Mouse (Mus musculus) midbrain, embryonic 15.5 days (tissue): ENCODE results near the gene Aqr. TPM values are rescaled to one million over a fixed set of nuclear protein-coding genes. Genes with fewer than 3 reads are reported as not detected.
"Not testable (repeated sequence)": the region's sequence is repeated elsewhere in the genome, so short reads cannot be mapped to it uniquely, and the experiment has no call there.

Experiments used
- ATAC-seq: fragments of 200-750 bp; cut with Nextera tagmentation; replicated peaks from 2 replicates; pipeline ENCODE4 v1.8.0; 2017; ENCODE audit warnings: moderate TSS enrichment
- H3K27ac ChIP-seq: fragments of 300-500 bp; sonication (generic); 2 replicates; pipeline ENCODE4 v1.5.1; 2015; ENCODE audit warnings: mild to moderate bottlenecking, inconsistent platforms
- H3K27me3 ChIP-seq: fragments of 300-500 bp; sonication (generic); replicated peaks from 2 replicates; pipeline ENCODE4 v1.6.1; 2015; ENCODE audit warnings: inconsistent platforms
- H3K36me3 ChIP-seq: fragments of 300-500 bp; sonication (generic); replicated peaks from 2 replicates; pipeline ENCODE4 v1.6.1; 2015; ENCODE audit warnings: inconsistent platforms
- H3K4me1 ChIP-seq: fragments of 300-500 bp; sonication (generic); 2 replicates; pipeline ENCODE4 v1.6.1; 2015; ENCODE audit warnings: inconsistent platforms
- H3K4me2 ChIP-seq: fragments of 300-500 bp; sonication (generic); 2 replicates; pipeline ENCODE4 v1.6.1; 2015; ENCODE audit warnings: inconsistent platforms, mild to moderate bottlenecking, moderate library complexity
- H3K4me3 ChIP-seq: fragments of 300-500 bp; sonication (generic); 2 replicates; pipeline ENCODE4 v1.5.1; 2015; ENCODE audit warnings: mild to moderate bottlenecking, inconsistent platforms
- H3K9ac ChIP-seq: fragments of 300-500 bp; sonication (generic); 2 replicates; pipeline ENCODE4 v1.6.1; 2015; ENCODE audit warnings: mild to moderate bottlenecking, inconsistent platforms
- H3K9me3 ChIP-seq: fragments of 300-500 bp; sonication (generic); 2 replicates; pipeline ENCODE4 v1.6.1; 2016; ENCODE audit warnings: inconsistent platforms
- WGBS: fragments of 180-500 bp; shearing (Covaris S2); methylation state at CpG from one replicate; pipeline ENCODE4 v1.1.7; 2015; ENCODE audit warnings: mixed read lengths; 5-methylcytosine and 5-hydroxymethylcytosine counted together
- polyA plus RNA-seq: library from polyadenylated mRNA; unstranded; fragments of >200 nt; fragmentation: Nextera tagmentation; extraction: Ambion mirVana; gene quantifications from 2 replicates; pipeline ENCODE4 v1.2.1, GENCODE M21; 2015

Aqr gene
- 35.5 and 36.0 TPM in 2 replicates for polyA plus RNA-seq

- not testable (repeated sequence) for H3K27ac ChIP-seq, H3K4me3 ChIP-seq, H3K27me3 ChIP-seq, ATAC-seq, H3K36me3 ChIP-seq, H3K4me1 ChIP-seq, H3K9me3 ChIP-seq, H3K9ac ChIP-seq, H3K4me2 ChIP-seq
- 83% methylated on average over 1 of the region's 6 CpGs for WGBS
Measured at GRCm38 (mm10) chr2:114186924-114187323, at the start of gene Aqr. Aqr (minus strand) TSS chr2:114187024.

- H3K4me3 ChIP-seq: no peak overlapping the region
- no peak overlapping the region for H3K27ac ChIP-seq
- H3K36me3 ChIP-seq: no peaks in the 10 kb centered on the region
- no peaks in the 10 kb centered on the region for H3K4me1 ChIP-seq
- WGBS: 88% methylated on average over 1 of the region's 1 CpGs
- no peak overlapping the region for H3K4me2 ChIP-seq
- no peaks in the 10 kb centered on the region for H3K9me3 ChIP-seq
- no peak overlapping the region for H3K9ac ChIP-seq
- ATAC-seq: no peak
- H3K27me3 ChIP-seq: no peaks in the 10 kb centered on the region
Measured at GRCm38 (mm10) chr2:114236566-114236965, 49.7 kb upstream of the Aqr start.

- no peaks in the 10 kb centered on the region for H3K36me3 ChIP-seq
Measured at GRCm38 (mm10) chr2:114235584-114235983, 48.8 kb upstream of the Aqr start.

GRCm38 (mm10) chr2:114231248-114231647 lies 44.4 kb upstream of the Aqr start:
- Histone ChIP-seq H3K4me3 (no peak overlapping the region), H3K9ac (no peak overlapping the region), H3K27me3 (no peaks in the 10 kb centered on the region), H3K36me3 (no peaks in the 10 kb centered on the region), H3K9me3 (no peaks in the 10 kb centered on the region), H3K27ac (no peak overlapping the region), H3K4me1 (no peaks in the 10 kb centered on the region), H3K4me2 (no peak overlapping the region)
- 79% methylated on average over 2 of the region's 2 CpGs for WGBS
- no peak for ATAC-seq

More at GRCm38 (mm10) chr2:114235584-114235983, 48.8 kb upstream of the Aqr start:
- Histone ChIP-seq H3K4me2 (no peak overlapping the region), H3K27ac (no peak overlapping the region), H3K9ac (no peak overlapping the region), H3K27me3 (no peaks in the 10 kb centered on the region), H3K4me3 (no peak overlapping the region), H3K4me1 (no peaks in the 10 kb centered on the region), H3K9me3 (no peaks in the 10 kb centered on the region)
- no peak for ATAC-seq
- WGBS: 87% methylated on average over 3 of the region's 3 CpGs

- Histone ChIP-seq H3K9ac (no peak overlapping the region), H3K27me3 (no peaks in the 10 kb centered on the region), H3K27ac (no peak overlapping the region), H3K9me3 (no peaks in the 10 kb centered on the region), H3K4me3 (no peak overlapping the region), H3K4me2 (no peak overlapping the region), H3K36me3 (no peaks in the 10 kb centered on the region), H3K4me1 (no peaks in the 10 kb centered on the region)
- ATAC-seq: no peak
- WGBS: 90% methylated on average over 2 of the region's 2 CpGs
Measured at GRCm38 (mm10) chr2:114228672-114229071, 41.8 kb upstream of the Aqr start.

GRCm38 (mm10) chr2:114205036-114205435 lies 18.2 kb upstream of the Aqr start:
- 68% methylated on average over 6 of the region's 6 CpGs for WGBS

GRCm38 (mm10) chr2:114201574-114201973 lies 14.8 kb upstream of the Aqr start:
- ATAC-seq: peak; percentile 63
- Histone ChIP-seq H3K4me3 (peak overlapping the region; percentile 61), H3K4me2 (peak overlapping the region; percentile 74), H3K4me1 (peaks cover 20% of the 10 kb centered on the region), H3K9ac (peak overlapping the region; percentile 80), H3K27me3 (no peaks in the 10 kb centered on the region), H3K27ac (peak overlapping the region; percentile 68), H3K36me3 (0 out of 2 replicates have a peak, but pooled peaks cover under 1% of the 10 kb centered on the region), H3K9me3 (no peaks in the 10 kb centered on the region)
- WGBS: 32% methylated on average over 4 of the region's 4 CpGs

More at GRCm38 (mm10) chr2:114205036-114205435, 18.2 kb upstream of the Aqr start:
- Histone ChIP-seq H3K27ac (no peak overlapping the region), H3K27me3 (no peaks in the 10 kb centered on the region), H3K4me2 (no peak overlapping the region), H3K4me1 (peaks cover 12% of the 10 kb centered on the region), H3K9me3 (no peaks in the 10 kb centered on the region), H3K36me3 (no peaks in the 10 kb centered on the region), H3K4me3 (no peak overlapping the region), H3K9ac (no peak overlapping the region)
- ATAC-seq: no peak

- H3K9me3 ChIP-seq: no peaks in the 10 kb centered on the region
- ATAC-seq: peak; percentile 98
- H3K27ac ChIP-seq: peak within 1 kb of the TSS; percentile 68
- peak within 1 kb of the TSS; percentile 61 for H3K4me3 ChIP-seq
- H3K9ac ChIP-seq: peak within 1 kb of the TSS; percentile 80
- no peaks in the 10 kb centered on the region for H3K27me3 ChIP-seq
- peak within 1 kb of the TSS; percentile 74 for H3K4me2 ChIP-seq
- under 1% methylated on average over 36 of the region's 36 CpGs for WGBS
- peaks cover 6% of the 10 kb centered on the region; the same call in 1 of the 2 replicates for H3K36me3 ChIP-seq
- H3K4me1 ChIP-seq: peaks cover 20% of the 10 kb centered on the region
Measured at GRCm38 (mm10) chr2:114200932-114201559, 14.2 kb upstream of the Aqr start, which contains the start of gene Zfp770. Zfp770 (minus strand) TSS chr2:114201469.

- H3K36me3 ChIP-seq: peaks cover 13% of the 10 kb centered on the region; the same call in 1 of the 2 replicates
- no peak overlapping the region for H3K4me2 ChIP-seq
- no peaks in the 10 kb centered on the region for H3K27me3 ChIP-seq
- WGBS: 80% methylated on average over 5 of the region's 5 CpGs
- peaks cover 14% of the 10 kb centered on the region for H3K4me1 ChIP-seq
- H3K9ac ChIP-seq: no peak overlapping the region
- no peak overlapping the region for H3K4me3 ChIP-seq
- no peaks in the 10 kb centered on the region for H3K9me3 ChIP-seq
- no peak for ATAC-seq
- H3K27ac ChIP-seq: no peak overlapping the region
Measured at GRCm38 (mm10) chr2:114196421-114196820, 9.6 kb upstream of the Aqr start.

- H3K4me1 ChIP-seq: peaks cover 12% of the 10 kb centered on the region
- H3K4me3 ChIP-seq: no peak overlapping the region
- no peak overlapping the region for H3K4me2 ChIP-seq
- ATAC-seq: no peak
- no peak overlapping the region for H3K27ac ChIP-seq
- no peaks in the 10 kb centered on the region for H3K27me3 ChIP-seq
- no peaks in the 10 kb centered on the region for H3K9me3 ChIP-seq
- H3K9ac ChIP-seq: no peak overlapping the region
- H3K36me3 ChIP-seq: no peaks in the 10 kb centered on the region
- 49% methylated on average over 4 of the region's 4 CpGs for WGBS
Measured at GRCm38 (mm10) chr2:114177802-114178733, 8.8 kb downstream of the Aqr start.

- peak overlapping the region; percentile 72 for H3K9ac ChIP-seq
- no peaks in the 10 kb centered on the region for H3K27me3 ChIP-seq
- H3K27ac ChIP-seq: peak overlapping the region; percentile 3; the same call in 1 of the 2 replicates
- no peaks in the 10 kb centered on the region for H3K36me3 ChIP-seq
- H3K4me1 ChIP-seq: peaks cover 12% of the 10 kb centered on the region
- H3K9me3 ChIP-seq: no peaks in the 10 kb centered on the region
- peak overlapping the region; percentile 78 for H3K4me3 ChIP-seq
- peak overlapping the region; percentile 88 for H3K4me2 ChIP-seq
- ATAC-seq: peak; percentile 98
- WGBS: under 1% methylated on average over 44 of the region's 44 CpGs
Measured at GRCm38 (mm10) chr2:114174651-114175484, 12.0 kb downstream of the Aqr start.

GRCm38 (mm10) chr2:114173248-114173647 lies 13.6 kb downstream of the Aqr start:
- no peak overlapping the region for H3K4me3 ChIP-seq
- no peaks in the 10 kb centered on the region for H3K9me3 ChIP-seq
- no peak overlapping the region for H3K27ac ChIP-seq
- no peaks in the 10 kb centered on the region for H3K27me3 ChIP-seq
- no peak overlapping the region for H3K4me2 ChIP-seq
- peaks cover 12% of the 10 kb centered on the region for H3K4me1 ChIP-seq
- no peak overlapping the region for H3K9ac ChIP-seq
- no peak for ATAC-seq
- H3K36me3 ChIP-seq: peaks cover 4% of the 10 kb centered on the region; the same call in 1 of the 2 replicates
